Mouse (Mus musculus) adrenal gland, postnatal 4 days (tissue): ENCODE results near the gene Ano6. TPM values are rescaled to one million over a fixed set of nuclear protein-coding genes. Genes with fewer than 3 reads are reported as not detected.
"Not testable (repeated sequence)": the region's sequence is repeated elsewhere in the genome, so short reads cannot be mapped to it uniquely, and the experiment has no call there.

ENCODE experiments used
- DNase-seq, 2 experiments: peaks; one replicate each; pipeline ENCODE4 v3.0.0; 2021 to 2022; ENCODE audit warnings: low spot score in 2 of 2, mixed read lengths in 2 of 2
- total RNA-seq, 2 experiments: library from RNA; stranded (reverse); gene quantifications; 2 replicates each; pipeline ENCODE4 v1.2.3; 2021

Gene Ano6
- total RNA-seq, 2 experiments from 2014 or later, result 72.2 to 75.9 TPM

DNA sequence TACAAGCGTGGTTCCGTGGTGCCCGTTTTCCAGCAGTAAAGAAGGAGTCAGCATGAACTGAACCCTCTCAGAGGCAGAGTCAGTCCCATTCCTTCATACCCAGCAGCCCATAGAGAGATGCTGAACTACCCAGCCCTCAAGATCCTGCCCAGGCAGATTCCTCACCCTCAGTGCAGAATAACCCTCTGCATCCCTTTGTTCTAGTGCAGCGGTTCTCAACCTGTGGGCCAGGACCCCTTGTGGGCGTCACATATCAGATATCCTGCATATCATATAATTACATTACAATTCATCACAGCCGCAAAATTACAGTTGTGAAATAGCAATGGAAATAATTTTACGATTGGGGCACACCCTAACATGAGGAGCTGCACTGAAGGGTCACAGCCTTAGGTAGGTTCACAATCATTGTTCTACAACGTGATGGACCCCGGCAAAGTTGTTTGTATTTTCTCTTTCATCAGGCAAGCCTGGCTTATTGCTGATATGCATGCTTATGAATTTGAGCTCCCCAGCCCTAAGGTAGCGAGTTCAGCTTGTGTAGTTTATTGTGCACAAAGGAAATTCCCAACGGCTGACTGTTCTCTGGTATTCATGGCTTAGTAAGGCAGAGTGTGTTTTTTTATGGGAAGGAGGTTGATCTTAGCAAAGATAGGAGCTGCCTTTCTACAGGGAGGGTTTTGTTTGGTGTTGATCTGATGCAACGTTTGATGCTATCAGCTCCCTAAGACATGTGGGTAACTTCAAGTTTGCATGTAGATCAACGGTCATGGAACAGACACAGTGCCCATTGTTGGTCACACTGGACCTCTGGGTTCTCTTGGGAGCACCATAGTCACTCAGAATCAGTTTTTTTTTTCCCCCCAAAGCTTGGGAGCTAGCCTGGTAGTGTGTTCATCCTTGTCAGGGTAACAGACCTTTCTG is 33.0 kb downstream of the Ano6 start:
- DNase-seq, result no peak

DNA sequence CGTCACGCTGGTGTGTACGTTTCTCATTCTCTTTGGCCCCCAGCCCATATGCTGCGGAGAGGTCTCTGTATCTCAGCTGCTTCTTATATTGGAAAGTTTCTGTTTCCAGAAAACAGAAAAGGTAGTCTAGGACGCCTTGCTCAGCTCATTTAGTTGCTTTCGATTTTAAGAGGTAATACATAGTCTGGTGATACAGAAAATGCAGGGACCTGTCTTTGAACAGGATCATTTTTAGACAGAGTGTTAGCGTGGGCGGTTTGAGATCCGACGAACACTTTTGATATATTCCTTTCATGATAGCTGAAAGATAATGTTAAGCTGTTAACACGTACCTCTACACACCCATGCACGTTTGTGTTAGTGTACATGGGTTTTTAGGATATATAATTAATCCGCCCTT is 35.9 kb downstream of the Ano6 start:
- no peak for DNase-seq

DNA sequence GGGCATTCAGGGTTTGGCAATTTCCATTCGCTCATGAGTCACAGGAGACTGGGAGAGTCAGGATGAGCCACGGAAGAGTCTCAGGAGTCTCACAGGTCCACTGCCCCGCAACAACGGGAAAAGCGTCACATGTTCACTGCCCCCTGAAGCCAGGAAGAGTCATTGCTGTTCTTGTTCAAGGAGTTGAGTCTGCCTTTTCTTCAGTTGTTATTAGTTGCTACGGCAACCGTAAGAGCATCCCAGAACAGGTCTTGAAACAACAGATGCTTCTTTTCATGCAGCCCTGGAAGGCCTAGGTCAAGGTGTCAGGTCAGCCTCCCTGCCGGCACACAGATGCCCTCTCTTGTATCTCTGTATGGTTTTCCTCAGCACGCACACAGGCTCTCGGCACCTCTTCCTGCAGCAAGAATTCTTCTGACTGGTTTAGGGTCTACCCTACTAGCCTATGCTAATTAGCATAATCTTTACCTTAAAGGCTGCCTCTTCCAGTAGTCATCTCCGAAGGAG is 36.9 kb downstream of the Ano6 start:
- no peak for DNase-seq

DNA sequence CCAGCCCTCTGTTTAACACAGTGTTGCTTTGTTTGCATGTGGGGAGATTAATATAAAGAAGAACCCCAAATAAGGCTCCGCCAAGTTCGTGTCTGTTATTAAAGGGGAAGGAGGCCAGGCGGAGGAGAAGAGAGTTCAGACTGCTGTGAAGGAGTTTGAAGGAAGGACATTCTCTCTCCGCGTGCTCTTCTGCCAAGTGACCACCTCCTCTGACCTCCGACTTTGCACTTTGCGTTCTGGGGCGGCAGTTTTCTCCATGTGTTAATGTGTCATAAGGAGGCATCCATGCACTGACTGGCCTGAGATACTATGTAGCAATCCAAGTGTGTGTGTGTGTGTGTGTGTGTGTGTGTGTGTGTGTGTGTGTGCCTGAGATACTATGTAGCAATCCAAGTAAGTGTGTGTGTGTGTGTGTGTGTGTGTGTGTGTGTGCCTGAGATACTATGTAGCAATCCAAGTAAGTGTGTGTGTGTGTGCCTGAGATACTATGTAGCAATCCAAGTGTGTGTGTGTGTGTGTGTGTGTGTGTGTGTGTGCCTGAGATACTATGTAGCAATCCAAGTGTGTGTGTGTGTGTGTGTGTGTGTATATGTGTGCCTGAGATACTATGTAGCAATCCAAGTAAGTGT is 37.5 kb downstream of the Ano6 start:
- DNase-seq, result not testable (repeated sequence)

DNA sequence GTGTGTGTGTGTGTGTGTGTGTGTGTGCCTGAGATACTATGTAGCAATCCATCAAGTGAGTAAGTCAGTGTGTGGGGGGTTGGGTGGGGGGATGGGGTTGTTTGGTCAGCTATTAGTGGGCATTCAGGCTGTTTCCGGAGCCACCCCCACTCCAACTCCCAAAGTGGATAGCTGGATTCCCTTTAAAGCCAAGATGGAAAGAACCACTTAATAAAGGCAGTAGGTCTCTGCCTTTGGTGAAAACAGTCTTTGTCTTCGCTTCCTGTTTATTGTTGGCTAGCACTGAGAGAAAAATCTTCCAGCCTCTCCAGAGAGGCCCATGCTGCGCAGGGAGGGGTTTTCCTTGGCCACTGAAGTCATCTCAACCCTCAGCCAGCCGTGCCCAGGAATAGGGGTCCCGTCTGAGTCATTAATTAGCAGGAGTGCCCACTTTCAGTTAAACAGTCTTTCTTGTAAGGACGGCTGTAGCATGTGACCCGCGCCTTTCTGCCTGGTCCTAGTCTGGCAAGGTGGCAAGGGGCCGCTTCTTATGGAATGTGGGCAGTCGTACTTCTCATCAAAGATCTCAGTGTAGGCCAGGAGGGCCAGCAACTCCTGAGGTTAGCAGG is 38.1 kb downstream of the Ano6 start:
- DNase-seq, result no peak

DNA sequence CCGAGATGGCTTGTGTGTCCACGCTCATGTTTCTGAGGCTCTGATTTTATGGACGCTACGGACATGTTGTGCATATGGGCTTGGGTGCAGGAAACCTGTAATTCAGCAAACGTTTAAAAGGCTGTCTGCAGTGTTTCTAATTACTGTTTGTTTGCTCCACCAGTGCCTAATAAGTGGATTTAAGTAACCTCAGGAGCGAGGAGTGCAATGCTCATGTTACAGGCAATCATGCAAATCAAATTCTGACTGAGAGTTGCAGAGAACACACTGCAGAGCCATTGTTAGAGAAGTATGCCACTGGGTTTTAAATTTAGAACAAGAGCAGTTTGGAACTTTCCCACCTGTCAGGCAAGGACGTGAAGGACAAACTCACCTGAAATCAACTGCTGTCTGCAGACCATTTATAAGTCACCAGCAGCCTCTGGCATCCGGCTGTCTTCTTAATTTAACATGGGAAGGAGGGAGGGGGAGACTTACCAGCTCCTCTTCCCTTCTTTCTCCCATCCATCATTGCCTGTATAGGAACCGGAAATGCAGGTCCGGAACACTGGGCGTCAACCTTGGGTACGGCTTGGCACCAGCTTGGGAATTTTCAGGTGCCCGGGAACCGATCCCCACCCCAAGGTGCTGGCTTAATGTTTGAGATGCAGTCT is 39.0 kb downstream of the Ano6 start:
- no peak for DNase-seq

DNA sequence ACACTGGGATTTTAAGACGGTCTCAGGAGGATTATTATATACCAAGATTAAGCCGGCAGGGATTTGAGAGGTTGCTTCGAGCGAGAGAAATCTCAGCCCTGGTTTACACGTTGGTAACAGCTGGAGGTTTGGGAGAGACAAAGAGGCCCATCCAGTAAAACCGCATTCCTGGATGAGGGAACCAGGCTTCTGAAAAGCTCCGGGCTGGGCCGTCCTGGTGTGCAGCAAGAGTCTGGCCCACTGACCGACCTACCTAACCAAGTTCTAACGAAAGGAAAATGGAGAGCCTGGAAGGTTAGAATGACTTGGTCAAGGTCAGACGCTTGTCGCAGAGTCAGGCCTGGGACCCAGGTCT is 39.5 kb downstream of the Ano6 start:
- no peak for DNase-seq

DNA sequence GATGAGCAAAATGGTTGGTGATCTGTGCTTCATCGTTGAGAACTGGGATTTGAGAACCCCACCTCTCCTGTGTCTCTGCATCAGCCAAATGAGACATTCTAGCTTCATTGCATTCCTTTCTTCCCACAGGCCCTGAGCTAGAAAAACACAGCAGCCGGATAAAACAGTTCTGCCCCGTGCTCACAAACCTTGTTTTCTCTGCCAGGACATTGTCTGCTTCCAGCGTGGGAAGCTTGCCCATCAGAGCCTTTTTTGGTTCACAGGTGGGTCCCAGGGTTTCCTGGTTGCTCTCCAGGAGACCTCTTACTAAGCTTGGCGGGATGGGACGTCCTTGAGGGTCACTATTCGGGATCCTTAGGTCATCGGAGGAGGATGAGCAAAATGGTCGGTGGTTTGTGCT is 42.6 kb downstream of the Ano6 start:
- no peak for DNase-seq

DNA sequence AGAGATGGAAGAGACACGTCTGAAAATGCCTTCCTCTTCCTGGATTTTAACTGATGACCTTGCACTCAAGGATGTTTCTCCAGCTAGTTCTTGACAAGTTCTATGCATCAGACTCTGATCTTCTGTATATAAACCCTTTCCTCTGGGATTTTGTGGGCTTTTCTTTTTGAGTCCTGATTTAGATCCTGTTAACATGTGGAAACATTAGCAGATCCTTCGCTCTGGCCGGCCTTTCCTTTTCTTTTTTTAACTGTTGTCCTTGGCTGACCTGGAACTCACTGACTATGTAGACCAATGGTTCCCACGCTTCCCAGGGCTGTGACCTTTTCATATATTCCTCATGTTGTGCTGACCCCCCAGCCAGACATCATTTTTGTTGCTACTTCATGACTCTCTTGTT is 45.4 kb downstream of the Ano6 start:
- DNase-seq, result no peak

DNA sequence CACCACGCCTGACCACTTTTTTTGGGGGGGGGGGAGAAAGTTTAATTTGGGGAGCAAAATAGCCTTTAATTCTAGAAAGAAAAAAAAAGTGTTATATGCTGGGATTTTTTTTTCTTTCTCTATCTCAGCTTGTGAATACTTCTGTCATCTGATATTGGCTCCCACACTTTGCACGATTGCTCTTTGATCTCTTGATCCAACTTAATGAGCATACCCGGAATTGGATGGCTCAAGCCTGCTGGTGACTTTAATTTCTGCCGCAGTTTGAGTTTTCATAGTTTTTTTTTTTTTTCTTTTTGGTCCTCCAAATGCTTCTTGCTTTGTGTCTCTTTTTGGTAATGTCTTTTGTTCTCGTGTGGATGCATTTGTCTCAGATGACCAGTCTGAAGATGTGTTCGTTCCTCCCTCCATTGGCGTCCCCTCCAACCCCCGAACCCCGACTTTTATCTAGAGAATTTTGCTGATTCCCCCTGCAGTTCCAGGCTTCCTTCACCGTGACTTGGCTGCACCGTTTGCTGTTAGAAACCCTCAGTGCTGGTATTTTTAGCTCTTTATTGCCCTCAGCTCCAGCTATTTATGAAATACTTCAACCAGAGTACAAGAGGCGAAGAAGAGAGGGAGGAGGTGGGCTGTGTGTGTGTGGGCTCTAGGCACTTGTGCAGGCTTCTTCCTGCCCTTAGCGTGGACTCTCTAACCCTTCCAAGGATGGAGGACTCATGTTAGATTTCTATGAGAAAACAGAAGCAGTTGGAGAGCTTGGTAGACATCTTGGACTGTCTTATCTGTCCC is 46.2 kb downstream of the Ano6 start:
- DNase-seq, result no peak

DNA sequence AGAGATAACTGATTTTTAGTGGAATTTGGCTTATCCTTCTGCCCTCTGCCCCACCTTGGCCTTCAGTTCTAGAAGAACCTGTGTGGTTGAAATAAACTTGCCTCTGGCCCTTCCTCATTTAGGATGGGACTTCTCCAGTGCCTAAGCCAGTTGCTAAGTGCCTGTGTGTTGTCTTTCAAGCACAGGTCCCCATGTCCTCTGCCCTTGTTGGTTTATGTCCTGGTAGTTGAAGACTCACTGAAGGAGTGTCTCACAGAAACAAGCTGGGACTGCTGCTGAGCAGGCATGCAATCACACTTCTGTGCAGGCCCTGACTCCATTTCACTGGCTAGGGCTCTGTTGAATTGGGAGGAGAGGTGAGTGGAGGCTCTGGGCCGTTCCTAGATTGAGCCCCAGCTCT is 46.9 kb downstream of the Ano6 start:
- no peak for DNase-seq

DNA sequence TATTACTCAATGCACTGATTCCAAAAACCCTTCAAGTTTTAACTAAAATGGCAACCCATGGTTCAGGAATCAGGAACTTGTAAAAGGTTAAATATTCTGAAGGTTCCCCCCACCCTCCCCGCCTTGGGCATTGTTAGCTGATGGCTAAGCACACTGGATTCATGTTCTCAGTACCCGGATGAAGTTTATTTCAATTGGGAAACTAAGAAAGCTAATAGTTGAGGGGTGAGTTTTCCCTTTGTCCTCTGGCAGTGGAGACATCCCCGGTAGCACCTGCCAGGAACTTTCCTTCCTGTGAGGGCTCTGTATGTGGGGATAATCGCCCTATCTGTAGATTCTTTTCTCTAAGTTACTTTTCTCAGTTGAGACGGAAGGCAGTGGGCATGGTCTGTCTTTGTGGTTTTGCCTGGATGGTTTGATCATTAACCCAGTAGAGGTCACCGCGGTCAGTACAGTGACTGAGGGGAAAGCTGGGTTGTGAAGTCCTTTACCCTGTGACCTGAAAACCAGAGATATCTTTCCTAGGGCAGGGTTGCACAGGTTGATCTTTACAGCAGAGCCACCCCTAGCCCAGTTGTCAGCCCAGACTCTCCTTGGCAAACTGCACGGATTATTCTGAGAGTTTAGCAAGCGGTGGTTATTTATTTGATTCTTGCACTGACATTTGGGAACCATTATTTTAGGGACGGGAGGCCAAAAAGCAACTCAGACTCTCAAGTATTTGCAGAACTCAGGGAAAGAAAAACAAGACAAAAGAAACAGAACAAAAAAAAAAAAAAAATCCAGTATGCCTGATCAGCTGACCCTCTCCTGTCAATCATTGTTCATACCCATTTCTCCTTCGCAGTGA is 47.8 kb downstream of the Ano6 start:
- DNase-seq, result no peak

DNA sequence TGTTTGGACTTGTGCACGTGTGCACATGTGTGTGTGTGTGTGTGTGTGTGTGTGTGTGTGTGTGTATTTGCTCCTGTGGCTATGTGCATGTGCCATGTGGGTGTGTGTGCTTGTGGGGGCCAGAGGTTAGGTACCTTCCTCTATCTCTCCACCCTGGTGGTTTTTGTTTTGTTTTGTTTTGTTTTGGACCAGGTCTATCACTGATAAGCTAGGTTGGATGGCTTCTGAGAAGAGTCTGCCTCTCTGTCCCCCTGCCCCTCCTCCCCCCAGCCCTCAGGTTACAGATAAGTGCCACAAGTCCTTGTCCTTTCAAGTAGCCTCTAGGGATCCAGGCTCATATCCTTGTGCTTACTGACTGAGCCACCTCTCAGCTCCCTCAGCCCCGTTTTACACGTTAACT is 49.1 kb downstream of the Ano6 start:
- no peak for DNase-seq

DNA sequence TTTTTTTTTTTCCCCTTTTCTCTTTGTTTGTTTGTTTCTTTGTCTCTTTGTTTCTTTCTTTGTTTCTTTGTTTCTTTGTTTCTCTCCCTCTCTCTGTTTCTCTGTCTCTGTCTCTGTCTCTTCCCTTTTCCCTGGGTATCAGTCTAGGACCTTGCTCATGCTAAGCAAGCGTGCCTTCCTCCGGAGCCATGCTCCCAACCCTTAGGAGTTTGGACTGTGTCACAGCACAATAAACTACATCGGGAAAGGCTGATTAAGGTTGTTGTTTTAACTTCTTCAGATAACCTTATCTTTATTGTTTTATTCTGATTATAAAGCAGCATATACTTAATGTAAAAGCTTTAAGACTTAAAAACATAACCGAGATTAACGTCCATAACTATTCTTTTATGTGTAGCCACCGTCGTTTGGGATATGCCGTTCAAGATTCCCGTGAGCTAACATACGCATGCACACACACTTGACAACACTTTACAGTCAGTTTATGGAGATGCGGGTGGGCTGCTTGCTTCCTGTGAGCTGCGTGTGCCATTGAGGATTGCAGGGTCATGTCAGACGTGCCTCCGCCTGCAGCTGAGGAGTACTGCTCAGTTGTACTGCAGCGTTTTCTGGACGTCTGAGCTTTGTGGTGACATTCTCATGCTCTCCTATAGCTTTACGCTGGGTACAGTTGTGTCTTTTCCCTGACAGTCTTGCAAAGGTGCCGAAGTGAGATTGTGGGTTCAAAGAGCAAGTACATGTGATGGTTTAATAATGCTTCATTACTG is 52.7 kb downstream of the Ano6 start:
- no peak for DNase-seq

DNA sequence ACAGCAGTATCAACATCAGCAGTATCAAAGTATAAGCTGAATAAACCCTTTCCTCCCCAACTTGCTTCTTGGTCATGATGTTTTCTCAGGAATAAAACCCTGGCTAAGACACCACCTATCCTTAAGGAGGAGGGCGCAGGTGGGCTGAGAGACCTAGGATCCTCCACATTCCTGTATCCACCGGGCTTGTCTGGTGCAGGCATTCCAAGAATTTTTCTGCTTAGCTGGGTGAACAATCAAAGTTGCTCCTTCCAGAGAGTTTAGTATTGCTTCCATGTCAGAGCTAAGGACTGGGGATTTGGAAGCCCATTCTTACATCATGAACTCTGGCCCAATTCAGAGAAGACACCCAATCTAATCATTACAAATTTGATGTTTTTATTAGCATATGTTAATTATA is 53.8 kb downstream of the Ano6 start:
- no peak for DNase-seq

DNA sequence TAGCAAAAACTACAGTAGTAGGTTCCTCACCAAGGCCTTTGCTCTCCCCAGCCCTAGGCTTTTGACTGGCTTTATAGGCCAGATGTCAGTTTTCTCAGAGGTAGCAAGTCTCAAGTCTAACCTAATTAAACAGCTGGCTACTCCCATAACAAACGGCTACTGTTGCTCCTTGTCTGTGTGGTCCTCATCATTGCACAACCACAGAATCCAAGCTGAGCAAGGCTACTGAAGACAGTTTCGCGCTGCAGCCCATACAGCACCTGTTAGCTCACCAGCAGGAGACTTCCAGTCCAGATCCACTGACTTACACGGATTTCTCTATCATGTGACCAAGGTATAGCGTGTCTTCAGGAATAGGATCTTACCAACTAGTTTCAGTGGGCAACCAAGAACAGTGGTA is 55.5 kb downstream of the Ano6 start:
- DNase-seq, result no peak

DNA sequence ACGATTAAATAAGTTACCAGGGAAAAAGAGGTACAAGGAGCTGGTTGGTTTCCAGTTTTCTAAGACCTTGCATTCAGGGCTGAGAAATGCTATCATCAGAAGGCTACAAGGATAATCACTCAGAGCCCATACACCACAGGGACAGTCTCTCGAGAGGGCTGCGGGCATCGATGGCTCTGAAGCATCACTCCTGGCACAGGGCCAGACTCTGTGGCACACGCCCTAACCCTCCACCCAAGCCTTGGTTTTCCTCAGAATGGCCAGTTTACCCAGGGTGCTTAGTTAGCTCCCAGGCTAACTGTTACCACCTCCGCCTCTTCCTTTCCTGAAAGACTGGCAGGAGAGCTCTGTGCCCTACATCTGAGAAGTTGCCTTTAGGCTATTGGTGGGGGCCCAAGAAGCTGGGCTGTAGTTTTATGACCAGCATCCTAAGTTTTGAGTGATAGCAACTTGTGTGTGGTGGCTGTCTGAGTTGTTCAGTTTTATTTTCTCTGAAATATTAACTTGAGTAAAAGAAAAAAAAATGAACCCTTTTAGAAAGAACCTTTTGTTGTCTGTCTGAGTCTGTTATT is 57.9 kb downstream of the Ano6 start:
- no peak for DNase-seq

DNA sequence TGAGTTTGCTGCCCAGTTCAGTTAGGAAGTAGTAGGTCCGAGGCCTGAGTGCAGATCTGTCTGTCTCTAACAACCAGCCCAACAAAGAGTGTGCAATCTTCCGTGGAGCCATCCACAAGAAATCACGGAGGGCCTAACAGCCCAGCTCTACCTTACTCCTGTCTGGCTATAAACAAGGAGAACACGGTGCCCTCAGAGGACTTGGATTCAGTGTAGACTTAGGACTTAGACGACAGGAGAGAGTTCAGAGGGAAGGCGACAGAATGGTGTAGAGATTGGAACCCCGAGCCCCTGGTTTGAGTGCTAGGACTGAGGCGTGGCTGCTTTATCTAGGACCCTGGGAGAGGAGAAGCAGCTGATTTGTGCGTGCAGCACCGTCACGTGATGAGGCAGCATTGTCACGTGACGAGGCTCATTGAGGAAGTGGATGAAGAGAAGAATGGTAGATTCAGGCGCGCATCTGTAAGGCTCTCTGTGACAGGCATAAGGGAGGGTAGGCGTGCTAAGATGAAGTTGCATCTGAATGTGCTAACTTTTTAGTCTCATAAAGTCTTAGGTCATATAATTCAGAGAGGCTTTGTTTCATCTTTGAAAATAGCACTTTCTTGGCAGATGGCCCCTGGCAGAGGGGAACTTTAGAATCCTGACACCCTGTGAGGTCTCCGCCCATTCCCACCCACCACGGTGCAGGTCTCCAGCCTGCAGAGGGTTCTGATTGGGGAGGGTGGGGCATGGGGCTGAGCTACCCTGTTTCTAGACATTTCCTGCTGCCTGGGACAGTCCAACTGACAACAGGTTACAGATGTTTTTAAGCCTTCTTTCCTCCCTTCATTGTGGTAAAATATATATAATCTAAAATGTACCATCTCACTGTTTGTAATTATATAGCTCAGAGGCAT is 59.1 kb downstream of the Ano6 start:
- no peak for DNase-seq
